Mouse (Mus musculus): Measurements from ENCODE around the gene Ttc39b. TPM values are rescaled to one million over a fixed set of nuclear protein-coding genes. Genes with fewer than 3 reads are reported as not detected.

Ttc39b gene
- polyA plus RNA-seq, 1 experiment from 2014 or later: 6.2 TPM

DNA sequence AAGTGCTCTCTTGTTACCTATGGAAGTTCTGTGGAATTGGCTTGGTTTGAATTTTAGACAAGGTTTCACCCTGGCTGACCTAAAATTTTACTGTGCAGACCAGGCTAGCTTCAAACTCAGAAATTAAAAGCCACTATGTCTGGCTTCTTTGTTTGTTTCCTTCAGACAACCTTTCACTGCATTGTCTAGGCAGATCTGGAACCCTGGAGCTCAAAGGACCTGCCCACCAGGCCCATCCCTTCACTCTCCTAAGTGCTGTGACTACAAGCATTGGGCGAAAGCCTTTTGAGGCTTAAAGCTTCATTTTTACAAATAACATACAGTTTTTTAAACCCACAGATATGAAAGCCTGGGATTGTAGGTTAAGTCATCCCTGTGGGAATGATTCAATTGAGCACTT, 22.3 kb downstream of the Ttc39b start:
- H3K4me3 ChIP-seq (ENCODE audit: low read length): no peak overlapping the region
- no peaks in the 10 kb centered on the region for H3K36me3 ChIP-seq (ENCODE audit: control insufficient read depth, insufficient read depth, low read length)
- no peak for ATAC-seq
- H3K9me3 ChIP-seq (ENCODE audit: control insufficient read depth, low read length): no peaks in the 10 kb centered on the region
- 97% methylated on average over 1 of the region's 1 CpGs for WGBS
- no peak overlapping the region for H3K9ac ChIP-seq (ENCODE audit: low read depth, low read length)
- H3K4me1 ChIP-seq (ENCODE audit: control insufficient read depth, insufficient read depth, low read depth, low read length): no peaks in the 10 kb centered on the region
- H3K27me3 ChIP-seq (replicated peaks; ENCODE audit: control insufficient read depth, insufficient read depth, low read length): no peaks in the 10 kb centered on the region
- H3K27ac ChIP-seq (ENCODE audit: low read depth, low read length): no peak overlapping the region
- H3K4me2 ChIP-seq (ENCODE audit: low read length): no peak overlapping the region

DNA sequence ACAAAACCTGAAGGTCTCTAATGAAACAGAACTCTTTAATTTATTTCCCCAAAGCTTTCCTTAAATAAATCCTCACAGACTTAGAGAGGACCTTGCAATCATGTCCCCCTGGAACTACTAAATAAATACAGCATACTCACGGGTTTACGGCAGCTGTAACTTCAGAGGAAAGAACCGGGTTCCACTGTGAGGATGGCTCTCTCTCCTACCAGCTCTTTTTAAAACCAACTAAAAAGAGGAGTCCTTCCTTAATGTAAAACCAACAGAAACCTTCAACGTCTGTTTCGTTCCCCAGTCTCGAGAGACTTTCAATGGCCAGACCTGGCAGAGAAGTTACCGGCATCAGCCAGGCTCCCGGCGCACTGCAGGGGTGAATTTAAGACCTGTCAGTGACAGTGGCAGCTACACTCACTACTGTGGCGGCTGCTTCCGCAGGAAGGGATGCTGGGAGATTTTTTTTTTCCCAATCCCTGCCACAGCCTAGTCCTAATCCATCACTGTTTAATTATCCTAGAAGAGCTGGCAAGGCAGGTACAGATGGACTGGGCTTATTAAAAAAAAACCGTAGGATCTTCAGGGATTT, 39.2 kb downstream of the Ttc39b start:
- 2% methylated on average over 12 of the region's 12 CpGs for WGBS
- ATAC-seq: peak; percentile 79
- no peaks in the 10 kb centered on the region for H3K9me3 ChIP-seq (ENCODE audit: control insufficient read depth, low read length)

DNA sequence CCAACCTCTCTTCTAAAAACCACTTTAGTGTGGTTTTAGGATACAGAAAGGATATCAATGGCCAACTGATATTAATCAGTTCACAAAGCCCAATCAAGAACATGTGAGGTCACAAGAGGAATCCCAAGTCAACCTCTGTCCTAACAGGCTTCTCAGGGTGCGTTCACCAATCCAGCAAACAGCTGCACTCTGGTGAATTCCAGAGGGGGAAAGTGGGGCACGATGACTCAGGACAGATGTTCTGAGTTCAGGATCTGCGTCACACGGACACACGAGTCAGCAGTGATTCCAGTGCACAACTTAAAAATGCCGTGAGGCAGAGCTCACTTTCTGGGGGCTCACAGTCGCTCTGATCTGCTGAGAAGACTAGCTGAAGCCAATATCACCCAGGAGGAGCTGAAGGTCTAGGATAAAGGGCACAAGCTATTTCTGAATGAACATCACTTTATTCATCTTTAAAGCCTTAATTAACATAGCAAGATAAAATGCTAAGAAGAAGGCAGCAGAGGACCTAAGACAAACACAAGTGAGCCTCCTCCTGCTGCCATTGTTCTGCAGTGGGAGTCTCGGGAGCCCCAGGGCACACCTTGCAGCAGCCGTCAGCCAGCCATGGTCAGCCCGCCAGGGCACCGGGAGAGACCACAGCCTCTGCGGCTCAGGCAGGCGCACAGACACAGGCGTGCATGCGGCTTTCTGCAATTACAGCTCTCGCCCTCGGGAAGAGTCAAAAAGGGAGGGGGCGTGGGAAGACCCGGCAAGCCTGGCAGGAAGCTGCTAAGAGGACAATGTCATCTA, 39.9 kb downstream of the Ttc39b start:
- peak overlapping the region; percentile 82 for H3K9ac ChIP-seq (ENCODE audit: low read depth, low read length)
- H3K4me1 ChIP-seq (ENCODE audit: control insufficient read depth, insufficient read depth, low read depth, low read length): peaks cover 5% of the 10 kb centered on the region
- H3K4me3 ChIP-seq (ENCODE audit: low read length): peak overlapping the region; percentile 65
- WGBS: 12% methylated on average over 19 of the region's 19 CpGs
- no peaks in the 10 kb centered on the region for H3K9me3 ChIP-seq (ENCODE audit: control insufficient read depth, low read length)
- H3K27me3 ChIP-seq (replicated peaks; ENCODE audit: control insufficient read depth, insufficient read depth, low read length): no peaks in the 10 kb centered on the region
- peak overlapping the region; percentile 83 for H3K27ac ChIP-seq (ENCODE audit: low read depth, low read length)
- H3K4me2 ChIP-seq (ENCODE audit: low read length): peak overlapping the region; percentile 84
- peak; percentile 83 for ATAC-seq
- H3K36me3 ChIP-seq (ENCODE audit: control insufficient read depth, insufficient read depth, low read length): no peaks in the 10 kb centered on the region

More for the DNA sequence above, 39.2 kb downstream of the Ttc39b start:
- Histone ChIP-seq H3K36me3 (ENCODE audit: control insufficient read depth, insufficient read depth, low read length) (no peaks in the 10 kb centered on the region), H3K4me1 (ENCODE audit: control insufficient read depth, insufficient read depth, low read depth, low read length) (peaks cover 5% of the 10 kb centered on the region), H3K27ac (ENCODE audit: low read depth, low read length) (peak overlapping the region; percentile 83), H3K4me2 (ENCODE audit: low read length) (peak overlapping the region; percentile 84), H3K9ac (ENCODE audit: low read depth, low read length) (peak overlapping the region; percentile 82), H3K4me3 (ENCODE audit: low read length) (peak overlapping the region; percentile 65), H3K27me3 (replicated peaks; ENCODE audit: control insufficient read depth, insufficient read depth, low read length) (no peaks in the 10 kb centered on the region)

DNA sequence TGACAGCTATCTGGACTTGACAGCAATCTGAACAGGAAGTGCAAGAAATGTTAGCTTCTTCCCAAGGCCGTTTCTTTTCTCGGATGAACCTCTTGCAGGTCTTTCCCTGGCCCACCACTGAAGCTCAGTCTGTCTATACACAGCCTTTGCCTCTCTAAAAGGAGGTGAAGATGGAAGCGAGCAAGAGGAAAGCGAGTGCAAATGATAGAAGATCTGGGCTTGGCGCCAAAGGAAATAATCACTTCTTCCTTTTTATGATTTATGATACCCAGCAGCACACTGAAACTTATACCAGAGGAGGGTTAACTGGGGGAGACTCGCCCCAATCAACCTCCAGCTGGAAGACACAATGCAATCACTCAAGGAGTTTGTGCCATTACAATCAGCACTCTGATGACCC, 41.6 kb downstream of the Ttc39b start:
- H3K27ac ChIP-seq (ENCODE audit: low read depth, low read length): no peak overlapping the region
- no peaks in the 10 kb centered on the region for H3K27me3 ChIP-seq (replicated peaks; ENCODE audit: control insufficient read depth, insufficient read depth, low read length)
- no peak for ATAC-seq
- no peaks in the 10 kb centered on the region for H3K9me3 ChIP-seq (ENCODE audit: control insufficient read depth, low read length)
- peaks cover 5% of the 10 kb centered on the region for H3K4me1 ChIP-seq (ENCODE audit: control insufficient read depth, insufficient read depth, low read depth, low read length)
- H3K4me2 ChIP-seq (ENCODE audit: low read length): no peak overlapping the region
- WGBS: 75% methylated on average over 6 of the region's 6 CpGs
- H3K4me3 ChIP-seq (ENCODE audit: low read length): no peak overlapping the region
- no peaks in the 10 kb centered on the region for H3K36me3 ChIP-seq (ENCODE audit: control insufficient read depth, insufficient read depth, low read length)
- H3K9ac ChIP-seq (ENCODE audit: low read depth, low read length): no peak overlapping the region

DNA sequence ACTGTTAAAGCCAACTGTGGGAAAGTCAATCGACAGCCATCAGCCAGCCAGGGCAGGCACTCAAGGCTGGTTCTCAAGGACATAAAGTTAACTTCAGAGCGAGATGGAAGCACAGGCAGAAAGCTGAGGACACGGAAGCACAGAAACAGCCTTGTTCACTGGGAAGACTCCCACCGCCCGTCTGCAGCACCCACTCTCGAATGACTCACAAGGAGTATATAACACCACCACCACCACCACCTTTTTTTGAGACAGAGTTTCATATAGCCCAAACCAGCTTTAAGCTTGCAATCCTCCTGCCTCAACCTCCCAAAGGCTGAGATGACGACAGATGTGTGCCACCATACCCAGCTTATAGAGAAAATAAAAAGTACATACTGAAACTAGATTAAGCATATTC, 44.8 kb downstream of the Ttc39b start:
- H3K4me2 ChIP-seq (ENCODE audit: low read length): no peak overlapping the region

DNA sequence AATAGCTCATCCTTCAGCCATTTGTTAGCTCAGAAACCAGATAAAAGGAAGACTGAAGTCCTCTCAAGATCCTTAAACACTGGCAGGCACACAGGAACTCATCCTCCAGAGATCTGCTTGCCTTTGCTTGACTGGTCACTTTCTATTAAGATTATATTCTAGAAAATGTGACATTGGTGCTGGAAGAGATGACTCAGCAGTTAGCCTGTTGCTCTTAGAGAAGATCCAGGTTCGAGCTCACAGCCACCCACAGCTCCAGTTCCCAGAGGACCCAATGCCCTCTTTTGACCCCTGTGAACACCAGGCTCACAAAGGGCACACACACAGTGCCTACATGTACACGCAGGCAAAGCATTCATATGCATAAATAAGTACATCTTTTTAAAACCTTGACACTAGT, 49.8 kb downstream of the Ttc39b start:
- Histone ChIP-seq H3K4me2 (ENCODE audit: low read length) (no peak overlapping the region), H3K4me1 (ENCODE audit: control insufficient read depth, insufficient read depth, low read depth, low read length) (no peaks in the 10 kb centered on the region), H3K27me3 (replicated peaks; ENCODE audit: control insufficient read depth, insufficient read depth, low read length) (no peaks in the 10 kb centered on the region), H3K9me3 (ENCODE audit: control insufficient read depth, low read length) (no peaks in the 10 kb centered on the region), H3K36me3 (ENCODE audit: control insufficient read depth, insufficient read depth, low read length) (no peaks in the 10 kb centered on the region), H3K9ac (ENCODE audit: low read depth, low read length) (no peak overlapping the region), H3K27ac (ENCODE audit: low read depth, low read length) (no peak overlapping the region), H3K4me3 (ENCODE audit: low read length) (no peak overlapping the region)
- 54% methylated on average over 2 of the region's 2 CpGs for WGBS
- no peak for ATAC-seq

More for the DNA sequence above, 44.8 kb downstream of the Ttc39b start:
- H3K27ac ChIP-seq (ENCODE audit: low read depth, low read length): no peak overlapping the region
- no peak overlapping the region for H3K4me3 ChIP-seq (ENCODE audit: low read length)
- H3K9ac ChIP-seq (ENCODE audit: low read depth, low read length): no peak overlapping the region
- peaks cover 5% of the 10 kb centered on the region for H3K4me1 ChIP-seq (ENCODE audit: control insufficient read depth, insufficient read depth, low read depth, low read length)
- H3K36me3 ChIP-seq (ENCODE audit: control insufficient read depth, insufficient read depth, low read length): no peaks in the 10 kb centered on the region
- ATAC-seq: no peak
- 93% methylated on average over 7 of the region's 7 CpGs for WGBS
- H3K27me3 ChIP-seq (replicated peaks; ENCODE audit: control insufficient read depth, insufficient read depth, low read length): no peaks in the 10 kb centered on the region
- H3K9me3 ChIP-seq (ENCODE audit: control insufficient read depth, low read length): no peaks in the 10 kb centered on the region

DNA sequence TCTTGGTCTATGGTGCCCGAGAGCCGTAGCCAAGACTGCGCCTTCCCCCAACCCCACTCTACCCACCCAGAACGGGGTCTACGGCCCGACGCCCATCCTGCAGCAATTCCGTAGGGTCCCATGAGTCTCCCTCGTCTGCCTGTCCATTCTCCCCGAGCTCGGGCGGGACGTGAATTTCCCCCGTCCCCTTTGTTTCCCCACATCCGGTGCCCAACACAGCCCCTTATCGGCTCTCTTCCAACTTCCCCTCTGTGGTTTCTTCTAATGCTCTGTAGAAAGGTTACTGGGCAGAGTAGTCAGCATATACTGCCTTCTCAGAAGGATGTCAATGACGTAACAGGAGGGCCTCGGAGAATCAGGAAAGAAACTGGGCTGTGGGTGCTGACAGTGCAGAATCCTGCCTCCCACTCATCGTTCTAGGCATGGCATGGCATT, 50.4 kb downstream of the Ttc39b start:
- Histone ChIP-seq H3K4me3 (ENCODE audit: low read length) (no peak overlapping the region), H3K9ac (ENCODE audit: low read depth, low read length) (no peak overlapping the region), H3K4me2 (ENCODE audit: low read length) (no peak overlapping the region), H3K4me1 (ENCODE audit: control insufficient read depth, insufficient read depth, low read depth, low read length) (no peaks in the 10 kb centered on the region), H3K27me3 (replicated peaks; ENCODE audit: control insufficient read depth, insufficient read depth, low read length) (no peaks in the 10 kb centered on the region), H3K9me3 (ENCODE audit: control insufficient read depth, low read length) (no peaks in the 10 kb centered on the region), H3K36me3 (ENCODE audit: control insufficient read depth, insufficient read depth, low read length) (no peaks in the 10 kb centered on the region), H3K27ac (ENCODE audit: low read depth, low read length) (no peak overlapping the region)
- ATAC-seq: no peak
- whole genome bisulfite sequencing: 90% methylated on average over 19 of the region's 19 CpGs

DNA sequence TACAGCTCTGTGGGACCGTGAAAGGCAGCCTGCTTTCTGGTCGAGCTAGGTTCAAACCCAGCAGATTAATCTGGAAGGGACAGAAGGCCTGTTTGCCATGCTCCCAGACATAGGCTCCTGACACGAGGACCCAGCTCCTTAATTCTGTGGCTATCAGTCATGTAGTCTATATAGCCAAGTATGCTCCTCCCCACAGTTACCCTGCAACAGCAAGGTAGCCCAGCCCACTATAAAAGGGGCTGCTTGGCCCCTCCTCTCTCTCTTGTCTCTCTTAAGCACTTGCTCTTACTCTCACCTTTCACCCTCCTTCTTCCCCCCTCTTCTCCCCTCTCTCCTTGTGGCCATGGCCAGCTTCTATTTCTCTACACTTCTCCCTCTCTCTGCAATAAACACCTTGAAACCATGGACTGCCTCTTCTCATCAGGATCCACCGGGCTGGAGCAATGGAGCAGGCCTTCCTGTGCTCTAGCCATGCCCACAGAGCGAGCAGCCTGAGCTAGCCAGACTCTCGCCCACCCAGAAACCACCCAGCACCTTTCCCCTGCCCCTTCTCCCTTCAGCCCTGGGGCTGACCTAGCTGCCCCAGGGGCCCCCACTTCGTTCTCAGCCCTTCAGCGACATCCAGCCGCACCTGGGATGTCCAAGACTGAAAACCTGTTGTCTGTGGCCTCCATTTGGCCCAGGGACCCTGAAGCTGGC, 51.0 kb downstream of the Ttc39b start:
- no peak overlapping the region for H3K27ac ChIP-seq (ENCODE audit: low read depth, low read length)
- H3K4me3 ChIP-seq (ENCODE audit: low read length): no peak overlapping the region
- no peaks in the 10 kb centered on the region for H3K36me3 ChIP-seq (ENCODE audit: control insufficient read depth, insufficient read depth, low read length)
- no peaks in the 10 kb centered on the region for H3K9me3 ChIP-seq (ENCODE audit: control insufficient read depth, low read length)
- H3K4me1 ChIP-seq (ENCODE audit: control insufficient read depth, insufficient read depth, low read depth, low read length): no peaks in the 10 kb centered on the region
- WGBS: 85% methylated on average over 9 of the region's 9 CpGs
- H3K4me2 ChIP-seq (ENCODE audit: low read length): no peak overlapping the region
- H3K9ac ChIP-seq (ENCODE audit: low read depth, low read length): no peak overlapping the region
- ATAC-seq: no peak
- H3K27me3 ChIP-seq (replicated peaks; ENCODE audit: control insufficient read depth, insufficient read depth, low read length): no peaks in the 10 kb centered on the region

DNA sequence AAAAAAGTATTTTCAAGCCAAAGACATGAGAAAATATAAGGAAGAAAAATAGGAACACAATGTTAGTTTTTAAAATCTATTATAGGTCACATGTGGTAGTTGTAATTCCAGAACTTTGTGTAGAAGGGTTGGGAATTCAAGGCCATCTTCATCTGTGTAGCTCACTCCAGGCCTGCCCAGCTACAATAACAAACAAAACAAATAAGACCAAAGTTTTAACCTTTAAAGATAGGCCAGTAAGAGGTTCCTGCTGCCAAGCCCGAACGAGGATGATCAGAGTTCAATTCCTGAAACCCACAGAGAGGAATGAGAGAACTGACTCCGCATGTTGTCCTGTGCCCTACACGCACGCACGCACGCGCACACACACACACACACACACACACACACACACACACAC, 53.6 kb downstream of the Ttc39b start:
- Histone ChIP-seq H3K4me2 (ENCODE audit: low read length) (no peak overlapping the region), H3K9ac (ENCODE audit: low read depth, low read length) (no peak overlapping the region), H3K36me3 (ENCODE audit: control insufficient read depth, insufficient read depth, low read length) (no peaks in the 10 kb centered on the region), H3K4me1 (ENCODE audit: control insufficient read depth, insufficient read depth, low read depth, low read length) (no peaks in the 10 kb centered on the region), H3K9me3 (ENCODE audit: control insufficient read depth, low read length) (no peaks in the 10 kb centered on the region), H3K27ac (ENCODE audit: low read depth, low read length) (no peak overlapping the region), H3K27me3 (replicated peaks; ENCODE audit: control insufficient read depth, insufficient read depth, low read length) (no peaks in the 10 kb centered on the region), H3K4me3 (ENCODE audit: low read length) (no peak overlapping the region)
- WGBS: 96% methylated on average over 8 of the region's 8 CpGs
- no peak for ATAC-seq
